Mouse (Mus musculus) midbrain, embryonic 11.5 days (tissue): ENCODE measurements at regions not wholly inside any gene's neighbourhood (a gene's known extent, or its start where the extent isn't known, plus 50 kb on each side); places are given as distances from the start of the nearest gene placed in this dataset.

ENCODE experiments used
- ATAC-seq: fragments of 200-750 bp; cut with Nextera tagmentation; 2 replicates; pipeline ENCODE4 v1.8.0; 2017; ENCODE audit warnings: moderate TSS enrichment, moderate library complexity; ENCODE audit not compliant: low FRiP score
- DNase-seq: peaks from one replicate; pipeline ENCODE4 v3.0.0; 2015; ENCODE audit warnings: low spot score; ENCODE audit errors: missing footprints
- H3K27ac ChIP-seq: fragments of 300-500 bp; sonication (generic); 2 replicates; pipeline ENCODE4 v1.5.1; 2014; ENCODE audit warnings: low read depth, low read length
- H3K27me3 ChIP-seq: fragments of 300-500 bp; sonication (generic); 2 replicates; pipeline ENCODE4 v1.6.1; 2014; ENCODE audit warnings: mild to moderate bottlenecking, low read length, moderate library complexity, mixed read lengths; ENCODE audit not compliant: control insufficient read depth, insufficient read depth
- H3K36me3 ChIP-seq: fragments of 300-500 bp; sonication (generic); 2 replicates; pipeline ENCODE4 v1.6.1; 2014; ENCODE audit warnings: mild to moderate bottlenecking, low read length, moderate library complexity, mixed read lengths; ENCODE audit not compliant: control insufficient read depth, insufficient read depth
- H3K4me1 ChIP-seq: fragments of 300-500 bp; sonication (generic); 2 replicates; pipeline ENCODE4 v1.6.1; 2014; ENCODE audit warnings: low read length; ENCODE audit not compliant: control insufficient read depth, insufficient read depth
- H3K4me2 ChIP-seq: fragments of 300-500 bp; sonication (generic); 2 replicates; pipeline ENCODE4 v1.6.1; 2014; ENCODE audit warnings: mild to moderate bottlenecking, moderate library complexity
- H3K4me3 ChIP-seq: fragments of 300-500 bp; sonication (generic); 2 replicates; pipeline ENCODE4 v1.5.1; 2014; ENCODE audit warnings: low read depth, low read length
- H3K9ac ChIP-seq: fragments of 300-500 bp; sonication (generic); 2 replicates; pipeline ENCODE4 v1.6.1; 2014; ENCODE audit warnings: low read length
- H3K9me3 ChIP-seq: fragments of 300-500 bp; sonication (generic); 2 replicates; pipeline ENCODE4 v1.6.1; 2016; ENCODE audit warnings: low read length; ENCODE audit not compliant: control insufficient read depth
- WGBS: fragments of 180-500 bp; shearing (Covaris S2); extraction: QIAGEN DNeasy Blood & Tissue Kit; methylation state at CpG from one replicate; pipeline ENCODE4 v1.1.7; 2014; 5-methylcytosine and 5-hydroxymethylcytosine counted together

GRCm38 (mm10) chr1:18849038-18849437 is 253.8 kb upstream of the Tfap2d start:
- no peak for DNase-seq
- Histone ChIP-seq H3K27me3 (no peaks in the 10 kb centered on the region), H3K36me3 (no peaks in the 10 kb centered on the region), H3K27ac (no peak overlapping the region), H3K4me1 (no peaks in the 10 kb centered on the region), H3K4me2 (no peak overlapping the region), H3K9ac (no peak overlapping the region), H3K4me3 (no peak overlapping the region), H3K9me3 (no peaks in the 10 kb centered on the region)
- ATAC-seq: no peak
- 84% methylated on average over 2 of the region's 2 CpGs for WGBS

GRCm38 (mm10) chr1:18857457-18857856 is 245.4 kb upstream of the Tfap2d start:
- 88% methylated on average over 3 of the region's 3 CpGs for WGBS
- no peak overlapping the region for H3K27ac ChIP-seq
- no peak for DNase-seq
- H3K4me2 ChIP-seq: no peak overlapping the region
- H3K27me3 ChIP-seq: no peaks in the 10 kb centered on the region
- H3K9me3 ChIP-seq: no peaks in the 10 kb centered on the region
- H3K4me3 ChIP-seq: no peak overlapping the region
- no peak for ATAC-seq
- H3K9ac ChIP-seq: no peak overlapping the region
- no peaks in the 10 kb centered on the region for H3K4me1 ChIP-seq
- no peaks in the 10 kb centered on the region for H3K36me3 ChIP-seq

GRCm38 (mm10) chr1:18903266-18903665 is 199.6 kb upstream of the Tfap2d start:
- ATAC-seq: no peak
- H3K4me1 ChIP-seq: no peaks in the 10 kb centered on the region
- WGBS: 89% methylated on average over 1 of the region's 1 CpGs
- no peaks in the 10 kb centered on the region for H3K9me3 ChIP-seq
- H3K36me3 ChIP-seq: no peaks in the 10 kb centered on the region
- H3K27me3 ChIP-seq: no peaks in the 10 kb centered on the region
- no peak for DNase-seq
- no peak overlapping the region for H3K4me3 ChIP-seq
- H3K4me2 ChIP-seq: no peak overlapping the region
- H3K27ac ChIP-seq: no peak overlapping the region
- H3K9ac ChIP-seq: no peak overlapping the region

GRCm38 (mm10) chr1:18903696-18904095 is 199.1 kb upstream of the Tfap2d start:
- DNase-seq (no peak), ATAC-seq (no peak)
- Histone ChIP-seq H3K4me3 (no peak overlapping the region), H3K27me3 (no peaks in the 10 kb centered on the region), H3K4me2 (no peak overlapping the region), H3K36me3 (no peaks in the 10 kb centered on the region), H3K4me1 (no peaks in the 10 kb centered on the region), H3K9ac (no peak overlapping the region), H3K27ac (no peak overlapping the region), H3K9me3 (no peaks in the 10 kb centered on the region)
- 76% methylated on average over 4 of the region's 4 CpGs for WGBS

- Histone ChIP-seq H3K4me1 (no peaks in the 10 kb centered on the region), H3K9me3 (no peaks in the 10 kb centered on the region), H3K4me3 (no peak overlapping the region), H3K27ac (no peak overlapping the region), H3K27me3 (no peaks in the 10 kb centered on the region), H3K4me2 (no peak overlapping the region), H3K36me3 (no peaks in the 10 kb centered on the region), H3K9ac (no peak overlapping the region)
- 67% methylated on average over 4 of the region's 4 CpGs for WGBS
- ATAC-seq (peak; percentile 88), DNase-seq (no peak)
Measured at GRCm38 (mm10) chr1:18911578-18911977, 191.2 kb upstream of the Tfap2d start.

- ATAC-seq (no peak), DNase-seq (no peak)
- no peak overlapping the region for H3K4me3 ChIP-seq
- WGBS: 90% methylated on average over 1 of the region's 1 CpGs
- no peaks in the 10 kb centered on the region for H3K36me3 ChIP-seq
- no peaks in the 10 kb centered on the region for H3K9me3 ChIP-seq
- no peak overlapping the region for H3K4me2 ChIP-seq
- H3K27me3 ChIP-seq: no peaks in the 10 kb centered on the region
- no peak overlapping the region for H3K27ac ChIP-seq
- no peaks in the 10 kb centered on the region for H3K4me1 ChIP-seq
- no peak overlapping the region for H3K9ac ChIP-seq
Measured at GRCm38 (mm10) chr1:18956276-18956675, 146.5 kb upstream of the Tfap2d start.

- H3K27me3 ChIP-seq: no peaks in the 10 kb centered on the region
- no peaks in the 10 kb centered on the region for H3K9me3 ChIP-seq
- WGBS: 65% methylated on average over 6 of the region's 6 CpGs
- DNase-seq: no peak
- H3K27ac ChIP-seq: no peak overlapping the region
- no peak overlapping the region for H3K9ac ChIP-seq
- no peaks in the 10 kb centered on the region for H3K36me3 ChIP-seq
- no peak for ATAC-seq
- no peak overlapping the region for H3K4me3 ChIP-seq
- no peaks in the 10 kb centered on the region for H3K4me1 ChIP-seq
- no peak overlapping the region for H3K4me2 ChIP-seq
Measured at GRCm38 (mm10) chr1:18956975-18957374, 145.8 kb upstream of the Tfap2d start.

- DNase-seq: no peak
- no peak overlapping the region for H3K4me3 ChIP-seq
- no peaks in the 10 kb centered on the region for H3K4me1 ChIP-seq
- WGBS: 77% methylated on average over 9 of the region's 9 CpGs
- no peaks in the 10 kb centered on the region for H3K27me3 ChIP-seq
- H3K27ac ChIP-seq: no peak overlapping the region
- no peak overlapping the region for H3K4me2 ChIP-seq
- no peaks in the 10 kb centered on the region for H3K36me3 ChIP-seq
- no peaks in the 10 kb centered on the region for H3K9me3 ChIP-seq
- H3K9ac ChIP-seq: no peak overlapping the region
- ATAC-seq: no peak
Measured at GRCm38 (mm10) chr1:18961464-18961863, 141.4 kb upstream of the Tfap2d start.

- no peaks in the 10 kb centered on the region for H3K9me3 ChIP-seq
- DNase-seq (no peak), ATAC-seq (no peak)
- no peak overlapping the region for H3K4me2 ChIP-seq
- H3K27ac ChIP-seq: no peak overlapping the region
- WGBS: 88% methylated on average over 3 of the region's 3 CpGs
- H3K9ac ChIP-seq: no peak overlapping the region
- H3K4me1 ChIP-seq: no peaks in the 10 kb centered on the region
- H3K4me3 ChIP-seq: no peak overlapping the region
- no peaks in the 10 kb centered on the region for H3K27me3 ChIP-seq
- H3K36me3 ChIP-seq: no peaks in the 10 kb centered on the region
Measured at GRCm38 (mm10) chr1:18961889-18962288, 140.9 kb upstream of the Tfap2d start.

GRCm38 (mm10) chr1:18968935-18969334 is 133.9 kb upstream of the Tfap2d start:
- Histone ChIP-seq H3K4me1 (no peaks in the 10 kb centered on the region), H3K27me3 (no peaks in the 10 kb centered on the region), H3K9ac (no peak overlapping the region), H3K36me3 (no peaks in the 10 kb centered on the region), H3K27ac (no peak overlapping the region), H3K4me3 (no peak overlapping the region), H3K4me2 (no peak overlapping the region), H3K9me3 (no peaks in the 10 kb centered on the region)
- WGBS: 78% methylated on average over 2 of the region's 2 CpGs
- no peak for ATAC-seq
- no peak for DNase-seq
